Mouse (Mus musculus) ES-Bruce4 (cell line): ENCODE results near the gene Hdac4.

Experiments used
- CTCF ChIP-seq: IDR thresholded peaks from one replicate; pipeline ENCODE4 v1.8.1; 2011; ENCODE audit warnings: low read depth, low read length
- POLR2A ChIP-seq: IDR thresholded peaks from one replicate; pipeline ENCODE4 v1.8.1; 2011; ENCODE audit warnings: low read length; ENCODE audit not compliant: insufficient read depth

DNA sequence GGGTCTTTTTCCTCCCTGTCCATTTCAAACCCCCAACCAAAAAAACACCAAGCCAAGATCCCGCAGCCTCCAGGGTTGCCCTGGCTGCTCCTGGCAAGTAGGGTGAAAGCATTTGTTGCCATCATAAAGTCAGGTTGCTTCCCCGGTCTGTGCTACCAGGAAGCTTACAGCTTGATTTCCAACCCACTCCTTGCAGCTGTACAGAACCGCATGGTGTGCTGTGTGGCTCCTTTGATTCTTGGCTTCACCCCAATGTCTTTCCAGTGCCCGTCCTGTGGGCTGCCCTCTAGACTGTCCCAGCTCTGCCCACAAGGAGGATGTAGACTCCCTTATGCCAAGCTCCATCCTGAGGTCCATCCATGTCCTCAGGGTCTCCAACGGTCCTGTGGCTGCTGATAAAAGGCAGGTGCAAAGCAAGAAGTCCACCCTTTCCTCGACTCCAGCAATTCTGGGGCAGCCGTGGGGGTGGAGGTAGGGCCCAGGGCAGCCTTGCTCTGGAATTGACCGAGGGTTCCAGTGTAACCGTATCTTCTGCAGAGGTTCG lies 277.2 kb downstream of the Hdac4 start:
- TF ChIP-seq CTCF (no peak), POLR2A (no peak)
